Mouse (Mus musculus): ENCODE measurements at regions not wholly inside any gene's neighbourhood (a gene's known extent, or its start where the extent isn't known, plus 50 kb on each side); places are given as distances from the start of the nearest gene placed in this dataset.

GRCm38 (mm10) chr5:118483532-118483931, 76.9 kb upstream of the Med13l start:
- TF ChIP-seq EP300 (IDR thresholded peaks at IDR 0.05; ENCODE audit: low read depth) (no peak), CTCF (IDR thresholded peaks at IDR 0.05; ENCODE audit: low read depth) (no peak)
